Mouse (Mus musculus): Measurements from ENCODE around the gene Lmo2. TPM values are rescaled to one million over a fixed set of nuclear protein-coding genes. Genes with fewer than 3 reads are reported as not detected.
"Not testable (repeated sequence)": the region's sequence is repeated elsewhere in the genome, so short reads cannot be mapped to it uniquely, and the experiment has no call there.

Gene Lmo2
- polyA plus RNA-seq, 1 experiment = 20.8 TPM

DNA sequence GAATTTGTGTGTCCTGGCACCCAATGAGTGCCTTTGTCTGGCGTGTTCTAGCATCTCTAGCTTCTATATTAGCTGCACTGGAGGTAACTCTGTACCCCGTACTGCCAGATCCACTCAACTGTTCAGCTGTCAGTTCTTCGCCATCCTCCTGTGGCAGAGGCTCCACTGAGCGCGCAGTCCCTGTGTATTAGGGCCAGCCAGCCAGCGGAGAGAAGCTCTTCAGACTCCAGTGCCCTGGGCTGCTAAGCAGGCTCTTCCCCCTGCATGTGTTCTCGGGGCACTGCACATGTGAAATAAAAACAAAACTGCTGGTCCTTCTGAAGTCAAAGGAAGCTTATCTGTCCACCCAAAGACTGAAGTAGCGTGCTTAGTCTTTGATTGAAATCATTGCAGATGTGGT, 19.4 kb downstream of the Lmo2 start:
- Histone ChIP-seq H3K36me3 (ENCODE audit: control insufficient read depth, insufficient read depth, low read length) (no peaks in the 10 kb centered on the region), H3K4me3 (ENCODE audit: insufficient read depth, low read depth, low read length) (no peak overlapping the region), H3K27me3 (replicated peaks; ENCODE audit: control insufficient read depth, insufficient read depth, low read length) (no peaks in the 10 kb centered on the region), H3K27ac (ENCODE audit: insufficient read depth, low read depth, low read length) (no peak overlapping the region), H3K4me1 (ENCODE audit: control insufficient read depth, insufficient read depth, low read length) (no peaks in the 10 kb centered on the region)
- TF ChIP-seq CTCF (conservative IDR thresholded peaks at IDR 0.05; ENCODE audit: insufficient read depth, insufficient read length, low read depth, low read length) (no peak), POLR2A (IDR thresholded peaks at IDR 0.05; ENCODE audit: low read depth, low read length) (no peak)
- 78% methylated on average over 8 of the region's 8 CpGs for WGBS
- DNase-seq = no peak

DNA sequence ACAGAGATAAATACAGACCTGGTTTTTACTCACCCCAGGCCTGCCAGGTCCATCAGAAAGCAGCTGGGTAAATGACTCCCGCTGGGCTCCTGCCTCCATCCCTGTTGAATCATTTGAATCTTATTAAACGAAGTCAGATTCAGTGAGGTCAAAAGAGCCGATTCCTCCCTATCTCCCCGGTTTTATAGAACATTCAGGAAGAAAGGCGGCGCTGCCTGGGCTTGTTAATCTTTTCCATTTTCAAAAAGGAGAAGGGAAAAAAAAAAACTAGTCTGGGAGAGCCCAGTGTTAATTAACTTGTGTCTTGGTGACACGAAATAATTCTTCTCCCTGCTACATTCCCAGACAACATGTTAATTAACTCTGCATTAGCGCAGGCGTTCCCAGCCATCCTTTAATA, 19.9 kb downstream of the Lmo2 start:
- 62% methylated on average over 9 of the region's 9 CpGs for WGBS
- H3K4me3 ChIP-seq (ENCODE audit: insufficient read depth, low read depth, low read length) = no peak overlapping the region

DNA sequence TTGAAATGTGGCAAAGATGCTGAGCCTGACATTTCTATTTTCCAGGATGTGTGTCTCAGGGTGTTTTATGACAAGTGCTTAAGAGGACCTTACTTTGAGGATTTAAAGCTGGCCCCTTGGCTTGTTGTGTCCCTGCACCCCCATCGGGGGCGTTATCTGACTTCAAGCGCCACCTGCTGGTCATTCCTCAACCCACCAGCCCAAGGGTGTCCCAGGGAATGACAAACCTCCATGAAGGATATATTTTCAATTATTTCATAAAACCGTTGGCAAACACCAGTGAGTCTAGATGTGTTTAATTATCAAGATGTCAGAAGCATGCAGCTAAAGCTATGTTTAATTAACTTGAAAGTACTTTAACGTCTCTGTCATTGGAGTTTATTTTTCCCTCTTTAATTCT, 24.5 kb downstream of the Lmo2 start:
- DNase-seq = peak; percentile 74
- no peaks in the 10 kb centered on the region for H3K4me1 ChIP-seq (ENCODE audit: control insufficient read depth, insufficient read depth, low read length)
- no peaks in the 10 kb centered on the region for H3K27me3 ChIP-seq (replicated peaks; ENCODE audit: control insufficient read depth, insufficient read depth, low read length)
- H3K36me3 ChIP-seq (ENCODE audit: control insufficient read depth, insufficient read depth, low read length) = no peaks in the 10 kb centered on the region
- TF ChIP-seq POLR2A (IDR thresholded peaks at IDR 0.05; ENCODE audit: low read depth, low read length) (no peak), CTCF (conservative IDR thresholded peaks at IDR 0.05; ENCODE audit: insufficient read depth, insufficient read length, low read depth, low read length) (peak; percentile 84)
- no peak overlapping the region for H3K4me3 ChIP-seq (ENCODE audit: insufficient read depth, low read depth, low read length)
- no peak overlapping the region for H3K27ac ChIP-seq (ENCODE audit: insufficient read depth, low read depth, low read length)
- 8% methylated on average over 5 of the region's 5 CpGs for WGBS

More for the DNA sequence above, 19.9 kb downstream of the Lmo2 start:
- Histone ChIP-seq H3K27me3 (replicated peaks; ENCODE audit: control insufficient read depth, insufficient read depth, low read length) (no peaks in the 10 kb centered on the region), H3K36me3 (ENCODE audit: control insufficient read depth, insufficient read depth, low read length) (no peaks in the 10 kb centered on the region), H3K4me1 (ENCODE audit: control insufficient read depth, insufficient read depth, low read length) (no peaks in the 10 kb centered on the region), H3K27ac (ENCODE audit: insufficient read depth, low read depth, low read length) (no peak overlapping the region)
- TF ChIP-seq POLR2A (IDR thresholded peaks at IDR 0.05; ENCODE audit: low read depth, low read length) (no peak), CTCF (conservative IDR thresholded peaks at IDR 0.05; ENCODE audit: insufficient read depth, insufficient read length, low read depth, low read length) (no peak)
- no peak for DNase-seq

- TF ChIP-seq CTCF (conservative IDR thresholded peaks at IDR 0.05; ENCODE audit: insufficient read depth, insufficient read length, low read depth, low read length) = no peak
- TF ChIP-seq POLR2A (IDR thresholded peaks at IDR 0.05; ENCODE audit: low read depth, low read length) = no peak
- Histone ChIP-seq H3K27ac (ENCODE audit: insufficient read depth, low read depth, low read length) (no peak overlapping the region), H3K4me1 (ENCODE audit: control insufficient read depth, insufficient read depth, low read length) (no peaks in the 10 kb centered on the region), H3K36me3 (ENCODE audit: control insufficient read depth, insufficient read depth, low read length) (no peaks in the 10 kb centered on the region), H3K4me3 (ENCODE audit: insufficient read depth, low read depth, low read length) (no peak overlapping the region), H3K27me3 (replicated peaks; ENCODE audit: control insufficient read depth, insufficient read depth, low read length) (no peaks in the 10 kb centered on the region)
- 92% methylated on average over 10 of the region's 10 CpGs for WGBS
- no peak for DNase-seq
These were observed 25.4 kb downstream of the Lmo2 start for GRCm38 (mm10) chr2:103983146-103983545.

DNA sequence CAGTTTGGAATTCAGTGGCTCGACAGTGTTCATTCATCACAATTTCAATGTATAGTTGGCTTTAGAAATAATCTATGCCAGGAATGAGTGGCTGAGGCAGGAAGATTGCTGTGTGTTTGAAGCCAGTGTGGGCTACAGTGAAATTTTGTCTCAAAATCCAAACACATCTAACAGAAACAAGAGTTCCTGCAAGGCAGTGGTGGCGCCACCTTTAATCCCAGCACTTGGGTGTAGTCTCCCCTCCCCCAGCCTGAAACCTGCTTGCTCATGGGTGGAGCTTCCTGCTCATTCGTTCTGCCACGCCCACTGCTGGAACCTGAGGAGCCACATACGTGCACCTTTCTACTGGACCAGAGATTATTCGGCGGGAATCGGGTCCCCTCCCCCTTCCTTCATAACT, 29.8 kb downstream of the Lmo2 start:
- H3K27ac ChIP-seq (ENCODE audit: insufficient read depth, low read depth, low read length); H3K27me3 ChIP-seq (replicated peaks; ENCODE audit: control insufficient read depth, insufficient read depth, low read length); H3K36me3 ChIP-seq (ENCODE audit: control insufficient read depth, insufficient read depth, low read length); H3K4me3 ChIP-seq (ENCODE audit: insufficient read depth, low read depth, low read length); DNase-seq; H3K4me1 ChIP-seq (ENCODE audit: control insufficient read depth, insufficient read depth, low read length): not testable (repeated sequence)
- WGBS = 74% methylated on average over 8 of the region's 8 CpGs

DNA sequence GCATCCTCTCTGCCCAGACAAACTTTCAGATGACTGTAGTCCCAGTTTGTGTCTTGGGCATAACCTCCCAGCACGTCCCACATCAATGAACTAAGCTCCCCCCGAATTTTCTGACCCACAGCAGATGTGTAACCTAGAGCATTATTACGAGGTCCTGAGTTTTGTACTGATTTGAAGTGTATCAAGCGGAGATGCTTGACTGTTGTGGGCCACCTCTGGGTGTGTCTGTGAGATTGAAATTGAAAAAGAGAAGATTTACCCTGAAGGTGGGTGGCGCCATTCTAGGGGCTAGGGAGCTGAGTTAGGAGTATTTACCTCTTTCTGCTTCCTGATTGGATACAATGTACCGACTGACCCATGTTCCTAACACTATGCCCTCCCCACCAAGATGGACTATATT, 31.9 kb downstream of the Lmo2 start:
- Histone ChIP-seq H3K4me1 (ENCODE audit: control insufficient read depth, insufficient read depth, low read length) (no peaks in the 10 kb centered on the region), H3K27ac (ENCODE audit: insufficient read depth, low read depth, low read length) (no peak overlapping the region), H3K36me3 (ENCODE audit: control insufficient read depth, insufficient read depth, low read length) (no peaks in the 10 kb centered on the region), H3K4me3 (ENCODE audit: insufficient read depth, low read depth, low read length) (no peak overlapping the region), H3K27me3 (replicated peaks; ENCODE audit: control insufficient read depth, insufficient read depth, low read length) (no peaks in the 10 kb centered on the region; the same call in 1 of the 2 replicates)
- 88% methylated on average over 6 of the region's 6 CpGs for WGBS
- no peak for TF ChIP-seq CTCF (conservative IDR thresholded peaks at IDR 0.05; ENCODE audit: insufficient read depth, insufficient read length, low read depth, low read length)
- no peak for TF ChIP-seq POLR2A (IDR thresholded peaks at IDR 0.05; ENCODE audit: low read depth, low read length)
- DNase-seq = no peak

DNA sequence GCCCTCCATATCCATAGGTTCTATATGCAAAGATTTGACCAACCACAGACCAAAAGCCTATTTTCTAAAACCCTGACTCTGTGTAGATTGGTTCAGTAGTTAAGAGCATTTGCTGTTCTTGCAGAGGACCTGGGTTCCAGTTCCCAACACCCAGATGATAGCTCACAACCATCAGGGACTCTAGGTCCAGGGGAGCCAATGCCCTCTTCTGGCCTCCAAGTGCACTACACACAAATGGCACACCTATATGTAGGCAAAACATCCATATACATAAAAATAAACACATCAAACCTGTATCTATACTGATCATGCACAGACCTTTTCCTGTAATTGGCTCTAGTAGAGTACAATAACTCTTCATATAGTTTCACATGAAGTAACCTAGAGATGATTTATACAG, 33.5 kb downstream of the Lmo2 start:
- no peak for DNase-seq
- H3K27me3 ChIP-seq (replicated peaks; ENCODE audit: control insufficient read depth, insufficient read depth, low read length) = no peaks in the 10 kb centered on the region; the same call in 1 of the 2 replicates
- no peaks in the 10 kb centered on the region for H3K36me3 ChIP-seq (ENCODE audit: control insufficient read depth, insufficient read depth, low read length)
- H3K27ac ChIP-seq (ENCODE audit: insufficient read depth, low read depth, low read length) = no peak overlapping the region
- TF ChIP-seq CTCF (conservative IDR thresholded peaks at IDR 0.05; ENCODE audit: insufficient read depth, insufficient read length, low read depth, low read length) (0 out of 2 replicates have a peak, but pooled peaks have one; percentile 7), POLR2A (IDR thresholded peaks at IDR 0.05; ENCODE audit: low read depth, low read length) (no peak)
- H3K4me1 ChIP-seq (ENCODE audit: control insufficient read depth, insufficient read depth, low read length) = no peaks in the 10 kb centered on the region
- no peak overlapping the region for H3K4me3 ChIP-seq (ENCODE audit: insufficient read depth, low read depth, low read length)

- WGBS = 73% methylated on average over 9 of the region's 9 CpGs
- no peak for TF ChIP-seq CTCF (conservative IDR thresholded peaks at IDR 0.05; ENCODE audit: insufficient read depth, insufficient read length, low read depth, low read length)
These were observed 34.4 kb downstream of the Lmo2 start for GRCm38 (mm10) chr2:103992162-103992561.

More at GRCm38 (mm10) chr2:103992162-103992561, 34.4 kb downstream of the Lmo2 start:
- Histone ChIP-seq H3K4me3 (ENCODE audit: insufficient read depth, low read depth, low read length) (no peak overlapping the region), H3K36me3 (ENCODE audit: control insufficient read depth, insufficient read depth, low read length) (no peaks in the 10 kb centered on the region), H3K27ac (ENCODE audit: insufficient read depth, low read depth, low read length) (no peak overlapping the region), H3K4me1 (ENCODE audit: control insufficient read depth, insufficient read depth, low read length) (no peaks in the 10 kb centered on the region), H3K27me3 (replicated peaks; ENCODE audit: control insufficient read depth, insufficient read depth, low read length) (no peaks in the 10 kb centered on the region; the same call in 1 of the 2 replicates)
- DNase-seq = no peak

Measured in kidney, adult 2 months (tissue).